Mouse (Mus musculus): ENCODE data around the gene Tmem59l. TPM values are rescaled to one million over a fixed set of nuclear protein-coding genes. Genes with fewer than 3 reads are reported as not detected.

The Tmem59l gene
- not detected for polyA plus RNA-seq (2014; fragmentation: Illumina TruSeq; extraction: RNeasy Lipid Tissue Mini Kit (QIAGEN cat#74804); ENCODE audit: low read depth, low replicate concordance)

GRCm38 (mm10) chr8:70486941-70487520 lies at the start of gene Tmem59l:
Gene Tmem59l (minus strand): TSS chr8:70487358.

DNA sequence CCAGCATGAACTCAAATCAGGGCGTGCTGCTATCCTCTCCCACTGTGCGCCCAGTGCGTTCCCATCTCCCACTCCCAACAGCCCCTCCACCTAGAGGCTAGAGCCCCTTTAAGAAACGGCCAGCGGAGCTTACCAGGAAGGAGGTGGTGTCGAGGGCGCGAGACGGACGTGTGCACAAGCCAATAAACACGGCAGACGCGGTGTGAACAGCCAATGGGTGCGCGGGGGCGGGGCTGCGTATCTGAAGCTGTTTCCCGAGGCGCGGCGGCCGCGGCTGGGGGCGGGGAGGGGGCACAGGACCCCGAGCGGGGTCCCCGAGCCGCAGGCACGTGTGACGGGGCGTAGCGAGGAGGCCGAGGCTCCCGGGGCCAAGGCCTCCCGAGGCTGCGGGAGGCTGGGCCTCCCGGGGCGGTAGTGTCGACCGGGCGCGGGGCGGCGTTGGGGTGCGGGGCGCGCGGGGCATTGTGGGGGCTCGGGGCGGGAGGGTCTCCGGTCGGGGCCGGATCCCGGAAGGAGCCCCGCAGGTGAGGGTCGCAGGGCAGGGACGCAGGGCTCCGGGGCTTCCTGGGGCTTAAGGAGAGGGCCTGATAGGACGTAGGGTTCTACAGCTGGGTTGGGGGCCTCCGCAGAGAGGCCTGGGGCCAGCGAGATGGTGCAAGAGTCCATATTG lies 40.5 kb upstream of the Tmem59l start, which contains the start of the genes Fkbp8 and Kxd1:
TSS of gene Fkbp8 (plus strand) at position 213 of the 670 bp plus-strand sequence.
TSS of gene Kxd1 (minus strand) at position 445 of the 670 bp plus-strand sequence.

DNA sequence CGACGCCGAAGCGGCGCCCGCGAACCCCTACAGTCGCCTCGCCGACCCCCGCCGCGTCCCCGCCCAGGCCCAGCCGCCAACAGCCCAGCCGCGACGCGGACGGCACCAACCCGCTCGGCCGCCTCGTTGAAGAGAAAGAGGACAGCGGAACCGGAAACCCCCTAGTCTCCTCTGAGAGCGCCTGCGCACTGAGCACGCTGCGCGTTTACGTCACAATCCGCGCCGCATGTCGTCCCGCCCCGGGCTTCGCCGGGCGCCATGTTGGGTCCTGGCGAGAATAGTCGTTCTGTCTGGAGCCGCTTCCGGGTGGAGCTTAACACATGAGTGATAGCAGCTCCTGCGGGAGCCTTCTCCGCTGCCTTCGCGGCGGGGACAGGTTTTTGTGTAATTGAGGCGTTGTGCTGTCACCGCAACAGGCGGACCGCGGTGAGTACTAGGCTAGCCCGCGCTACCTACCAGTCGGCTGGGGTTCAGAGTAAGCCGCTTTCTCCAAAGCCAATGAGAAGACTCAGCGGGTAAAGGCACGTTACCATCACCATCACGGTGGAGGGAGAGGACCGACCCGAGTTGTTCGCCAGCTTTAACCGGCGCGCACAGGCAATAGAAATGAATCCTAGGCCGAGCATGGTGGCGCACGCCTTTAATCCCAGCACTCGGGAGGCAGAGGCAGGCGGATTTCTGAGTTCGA lies 23.2 kb upstream of the Tmem59l start, which contains the start of gene Uba52:
TSS of gene Uba52 (minus strand) at position 574 of the 688 bp plus-strand sequence.

DNA sequence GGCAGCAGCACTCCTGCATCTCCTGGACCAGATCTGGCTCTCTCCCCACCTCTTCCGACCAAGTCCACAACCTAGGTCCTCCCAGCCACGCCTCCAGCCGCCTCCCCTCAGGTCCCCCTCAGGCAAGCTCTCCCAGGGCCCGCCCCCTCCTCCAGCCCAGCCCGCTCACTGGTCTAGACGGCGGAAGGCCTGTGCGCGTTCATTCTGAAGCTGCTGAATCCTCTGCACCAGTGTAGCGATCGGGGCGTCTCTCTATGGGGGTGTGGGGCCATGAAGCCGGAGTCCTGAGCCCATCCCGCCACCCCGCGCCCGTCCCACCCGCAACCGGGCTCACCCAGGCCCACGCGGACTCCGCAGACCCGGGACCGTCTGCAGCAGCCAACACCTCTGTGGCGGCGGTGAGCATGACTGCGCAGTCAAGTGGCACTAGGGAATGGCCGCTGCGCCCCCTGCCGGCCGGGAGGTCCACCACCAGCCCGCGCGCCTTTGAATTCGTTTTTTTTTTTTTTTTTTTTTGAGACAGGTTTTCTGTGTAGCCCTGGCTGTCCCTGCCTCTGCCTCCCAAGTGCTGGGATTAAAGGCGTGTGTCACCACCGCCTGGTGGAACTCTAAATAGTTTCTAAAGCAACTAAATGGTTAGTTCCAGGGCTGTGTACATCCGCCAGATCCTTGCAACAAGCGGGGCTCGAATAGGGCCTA lies 19.3 kb upstream of the Tmem59l start, which contains the start of gene Rex1bd:
TSS of gene Rex1bd (minus strand) at position 425 of the 699 bp plus-strand sequence.

DNA sequence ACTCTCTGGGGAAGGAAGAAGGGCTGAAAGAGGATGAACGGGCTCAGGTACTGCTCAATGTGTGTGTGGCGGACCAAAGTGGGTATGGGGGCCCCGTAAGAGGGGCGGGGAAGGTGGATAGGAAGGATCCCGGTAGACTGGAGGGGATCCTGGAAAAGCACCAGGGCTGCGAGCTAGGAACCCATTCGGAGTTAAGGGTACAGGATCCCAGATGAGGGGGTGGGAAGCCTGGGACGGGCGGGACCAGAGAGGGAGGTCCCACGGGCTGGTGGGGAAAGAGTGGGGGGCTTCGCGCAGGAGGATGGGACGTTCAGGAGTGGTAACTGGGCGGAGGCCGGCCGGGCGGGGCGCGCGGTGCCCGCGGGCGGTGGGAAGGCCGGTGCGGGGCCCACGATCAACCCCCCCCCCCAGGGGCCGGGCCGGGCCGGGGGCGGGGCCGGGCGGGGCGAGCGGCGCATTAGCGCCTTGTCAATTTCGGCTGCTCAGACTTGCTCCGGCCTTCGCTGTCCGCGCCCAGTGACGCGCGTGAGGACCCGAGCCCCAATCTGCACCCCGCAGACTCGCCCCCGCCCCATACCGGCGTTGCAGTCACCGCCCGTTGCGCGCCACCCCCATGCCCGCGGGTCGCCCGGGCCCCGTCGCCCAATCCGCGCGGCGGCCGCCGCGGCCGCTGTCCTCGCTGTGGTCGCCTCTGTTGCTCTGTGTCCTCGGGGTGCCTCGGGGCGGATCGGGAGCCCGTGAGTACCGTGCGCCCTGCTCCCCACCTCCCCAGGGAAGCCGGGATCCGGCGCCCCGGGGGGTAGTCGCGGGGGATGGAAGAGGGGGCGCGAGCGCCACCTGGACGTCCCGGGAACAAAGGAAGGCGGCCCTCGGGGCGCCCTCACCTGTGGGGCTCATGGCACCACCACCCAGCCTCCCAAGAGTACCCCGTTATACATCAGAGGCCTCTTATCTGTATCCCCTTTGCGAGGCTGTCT lies 5.8 kb upstream of the Tmem59l start, which contains the start of gene Crlf1:
TSS of gene Crlf1 (plus strand) at position 495 of the 977 bp plus-strand sequence.

GRCm38 (mm10) chr8:70476333-70477268 lies 10.6 kb downstream of the Tmem59l start, which contains the start of gene Klhl26:
Gene Klhl26 (minus strand): TSS chr8:70476968.

GRCm38 (mm10) chr8:70439055-70439847 lies 47.9 kb downstream of the Tmem59l start, which contains the start of gene Crtc1:
Gene Crtc1 (minus strand): TSS chr8:70439579.

Other genes with a start within 250 kb of the Tmem59l start
- not detected for gene Homer3, start 204.5 kb downstream of the Tmem59l start, polyA plus RNA-seq (2014; fragmentation: Illumina TruSeq; extraction: RNeasy Lipid Tissue Mini Kit (QIAGEN cat#74804); ENCODE audit: low read depth, low replicate concordance)
- 5.1 TPM for gene Ddx49, start 184.9 kb downstream of the Tmem59l start, polyA plus RNA-seq (2014; fragmentation: Illumina TruSeq; extraction: RNeasy Lipid Tissue Mini Kit (QIAGEN cat#74804); ENCODE audit: low read depth, low replicate concordance)
- gene Cope, start 184.8 kb downstream of the Tmem59l start, polyA plus RNA-seq (2014; fragmentation: Illumina TruSeq; extraction: RNeasy Lipid Tissue Mini Kit (QIAGEN cat#74804); ENCODE audit: low read depth, low replicate concordance) = 1.3 TPM
- not detected for gene Cers1, start 171.6 kb downstream of the Tmem59l start, polyA plus RNA-seq (2014; fragmentation: Illumina TruSeq; extraction: RNeasy Lipid Tissue Mini Kit (QIAGEN cat#74804); ENCODE audit: low read depth, low replicate concordance)
- not detected for gene Gdf1, start 157.5 kb downstream of the Tmem59l start, polyA plus RNA-seq (2014; fragmentation: Illumina TruSeq; extraction: RNeasy Lipid Tissue Mini Kit (QIAGEN cat#74804); ENCODE audit: low read depth, low replicate concordance)
- 3.8 TPM for gene Upf1, start 134.1 kb downstream of the Tmem59l start, polyA plus RNA-seq (2014; fragmentation: Illumina TruSeq; extraction: RNeasy Lipid Tissue Mini Kit (QIAGEN cat#74804); ENCODE audit: low read depth, low replicate concordance)
- not detected for gene Comp, start 113.8 kb downstream of the Tmem59l start, polyA plus RNA-seq (2014; fragmentation: Illumina TruSeq; extraction: RNeasy Lipid Tissue Mini Kit (QIAGEN cat#74804); ENCODE audit: low read depth, low replicate concordance)
- 2.8 TPM for gene Crtc1, start 47.8 kb downstream of the Tmem59l start, polyA plus RNA-seq (2014; fragmentation: Illumina TruSeq; extraction: RNeasy Lipid Tissue Mini Kit (QIAGEN cat#74804); ENCODE audit: low read depth, low replicate concordance)
- gene Klhl26, start 10.4 kb downstream of the Tmem59l start, polyA plus RNA-seq (2014; fragmentation: Illumina TruSeq; extraction: RNeasy Lipid Tissue Mini Kit (QIAGEN cat#74804); ENCODE audit: low read depth, low replicate concordance) = 2.3 TPM
- not detected for gene Crlf1, start 5.8 kb upstream of the Tmem59l start, polyA plus RNA-seq (2014; fragmentation: Illumina TruSeq; extraction: RNeasy Lipid Tissue Mini Kit (QIAGEN cat#74804); ENCODE audit: low read depth, low replicate concordance)
- 2.6 TPM for gene Rex1bd, start 19.4 kb upstream of the Tmem59l start, polyA plus RNA-seq (2014; fragmentation: Illumina TruSeq; extraction: RNeasy Lipid Tissue Mini Kit (QIAGEN cat#74804); ENCODE audit: low read depth, low replicate concordance)
- gene Uba52, start 23.4 kb upstream of the Tmem59l start, polyA plus RNA-seq (2014; fragmentation: Illumina TruSeq; extraction: RNeasy Lipid Tissue Mini Kit (QIAGEN cat#74804); ENCODE audit: low read depth, low replicate concordance) = 2.6 TPM
- 8.5 TPM for gene Fkbp8, start 40.4 kb upstream of the Tmem59l start, polyA plus RNA-seq (2014; fragmentation: Illumina TruSeq; extraction: RNeasy Lipid Tissue Mini Kit (QIAGEN cat#74804); ENCODE audit: low read depth, low replicate concordance)
- 9.0 TPM for gene Kxd1, start 40.6 kb upstream of the Tmem59l start, polyA plus RNA-seq (2014; fragmentation: Illumina TruSeq; extraction: RNeasy Lipid Tissue Mini Kit (QIAGEN cat#74804); ENCODE audit: low read depth, low replicate concordance)
- 0.98 TPM for gene Ell, start 52.1 kb upstream of the Tmem59l start, polyA plus RNA-seq (2014; fragmentation: Illumina TruSeq; extraction: RNeasy Lipid Tissue Mini Kit (QIAGEN cat#74804); ENCODE audit: low read depth, low replicate concordance)
- not detected for gene Isyna1, start 107.0 kb upstream of the Tmem59l start, polyA plus RNA-seq (2014; fragmentation: Illumina TruSeq; extraction: RNeasy Lipid Tissue Mini Kit (QIAGEN cat#74804); ENCODE audit: low read depth, low replicate concordance)
- gene Ssbp4, start 121.5 kb upstream of the Tmem59l start, polyA plus RNA-seq (2014; fragmentation: Illumina TruSeq; extraction: RNeasy Lipid Tissue Mini Kit (QIAGEN cat#74804); ENCODE audit: low read depth, low replicate concordance) = not detected
- not detected for gene Lrrc25, start 128.8 kb upstream of the Tmem59l start, polyA plus RNA-seq (2014; fragmentation: Illumina TruSeq; extraction: RNeasy Lipid Tissue Mini Kit (QIAGEN cat#74804); ENCODE audit: low read depth, low replicate concordance)
- gene Gdf15, start 145.1 kb upstream of the Tmem59l start, polyA plus RNA-seq (2014; fragmentation: Illumina TruSeq; extraction: RNeasy Lipid Tissue Mini Kit (QIAGEN cat#74804); ENCODE audit: low read depth, low replicate concordance) = not detected
- 13.4 TPM for gene Pgpep1, start 173.0 kb upstream of the Tmem59l start, polyA plus RNA-seq (2014; fragmentation: Illumina TruSeq; extraction: RNeasy Lipid Tissue Mini Kit (QIAGEN cat#74804); ENCODE audit: low read depth, low replicate concordance)
- gene Lsm4, start 185.9 kb upstream of the Tmem59l start, polyA plus RNA-seq (2014; fragmentation: Illumina TruSeq; extraction: RNeasy Lipid Tissue Mini Kit (QIAGEN cat#74804); ENCODE audit: low read depth, low replicate concordance) = not detected
- 44.0 TPM for gene Jund, start 211.6 kb upstream of the Tmem59l start, polyA plus RNA-seq (2014; fragmentation: Illumina TruSeq; extraction: RNeasy Lipid Tissue Mini Kit (QIAGEN cat#74804); ENCODE audit: low read depth, low replicate concordance)
- gene Iqcn, start 216.1 kb upstream of the Tmem59l start, polyA plus RNA-seq (2014; fragmentation: Illumina TruSeq; extraction: RNeasy Lipid Tissue Mini Kit (QIAGEN cat#74804); ENCODE audit: low read depth, low replicate concordance) = not detected
- gene Gm3336, start 231.2 kb upstream of the Tmem59l start, polyA plus RNA-seq (2014; fragmentation: Illumina TruSeq; extraction: RNeasy Lipid Tissue Mini Kit (QIAGEN cat#74804); ENCODE audit: low read depth, low replicate concordance) = 31.1 TPM
- 0.19 TPM for gene Pde4c, start 236.4 kb upstream of the Tmem59l start, polyA plus RNA-seq (2014; fragmentation: Illumina TruSeq; extraction: RNeasy Lipid Tissue Mini Kit (QIAGEN cat#74804); ENCODE audit: low read depth, low replicate concordance)

All from sigmoid colon, adult 10 weeks (tissue).